Mouse (Mus musculus): Measurements from ENCODE around the gene Fut9. TPM values are rescaled to one million over a fixed set of nuclear protein-coding genes. Genes with fewer than 3 reads are reported as not detected.

The Fut9 gene
- polyA plus RNA-seq, 1 experiment from 2014 or later, result 2.6 TPM

- WGBS, result 68% methylated on average over 5 of the region's 5 CpGs
- Histone ChIP-seq H3K4me1 (peaks cover 11% of the 10 kb centered on the region), H3K9me3 (replicated peaks) (no peaks in the 10 kb centered on the region), H3K27ac (replicated peaks) (no peak overlapping the region), H3K4me3 (no peak overlapping the region), H3K36me3 (no peaks in the 10 kb centered on the region), H3K27me3 (ENCODE audit: low read depth, poor library complexity, severe bottlenecking) (no peaks in the 10 kb centered on the region)
- DNase-seq (ENCODE audit: low spot score), result no peak
Observed at GRCm38 (mm10) chr4:25628113-25628512, 171.9 kb downstream of the Fut9 start.

GRCm38 (mm10) chr4:25627467-25627866 is 172.6 kb downstream of the Fut9 start:
- WGBS, result 91% methylated on average over 9 of the region's 9 CpGs
- no peaks in the 10 kb centered on the region for H3K27me3 ChIP-seq (ENCODE audit: low read depth, poor library complexity, severe bottlenecking)
- no peak overlapping the region for H3K4me3 ChIP-seq
- peaks cover 11% of the 10 kb centered on the region for H3K4me1 ChIP-seq
- no peak for DNase-seq (ENCODE audit: low spot score)
- no peak overlapping the region for H3K27ac ChIP-seq (replicated peaks)
- no peaks in the 10 kb centered on the region for H3K36me3 ChIP-seq
- no peaks in the 10 kb centered on the region for H3K9me3 ChIP-seq (replicated peaks)

DNA sequence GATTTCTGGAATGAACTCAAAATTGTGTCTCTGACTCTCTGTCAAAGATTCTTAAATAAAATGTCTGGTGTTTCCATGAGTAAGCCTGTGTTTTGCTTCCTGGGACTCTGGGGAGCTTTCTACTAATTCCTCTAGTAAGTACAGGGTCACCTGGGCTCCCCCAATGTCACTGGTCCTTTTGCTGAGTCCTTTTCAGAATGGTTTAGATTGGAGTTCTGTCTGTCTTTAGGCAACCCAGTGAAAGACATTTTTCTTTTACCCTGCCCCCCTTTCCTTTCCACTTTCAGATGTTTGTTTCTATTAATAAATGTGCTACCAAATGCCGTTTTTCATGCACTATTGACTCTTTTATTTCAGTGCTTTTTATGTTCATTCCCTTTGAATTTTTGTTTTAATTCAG is 173.0 kb downstream of the Fut9 start:
- Histone ChIP-seq H3K27me3 (ENCODE audit: low read depth, poor library complexity, severe bottlenecking) (no peaks in the 10 kb centered on the region), H3K4me1 (peaks cover 11% of the 10 kb centered on the region), H3K27ac (replicated peaks) (no peak overlapping the region; the same call in 1 of the 2 replicates), H3K36me3 (no peaks in the 10 kb centered on the region), H3K4me3 (no peak overlapping the region), H3K9me3 (replicated peaks) (no peaks in the 10 kb centered on the region)
- no peak for DNase-seq (ENCODE audit: low spot score)
- WGBS, result 44% methylated on average over 1 of the region's 1 CpGs

- no peak for DNase-seq (ENCODE audit: low spot score)
- Histone ChIP-seq H3K4me3 (no peak overlapping the region), H3K36me3 (no peaks in the 10 kb centered on the region), H3K4me1 (peaks cover 11% of the 10 kb centered on the region), H3K27me3 (ENCODE audit: low read depth, poor library complexity, severe bottlenecking) (no peaks in the 10 kb centered on the region), H3K27ac (replicated peaks) (no peak overlapping the region), H3K9me3 (replicated peaks) (no peaks in the 10 kb centered on the region)
- 91% methylated on average over 2 of the region's 2 CpGs for WGBS
Observed at GRCm38 (mm10) chr4:25623176-25623575, 176.9 kb downstream of the Fut9 start.

DNA sequence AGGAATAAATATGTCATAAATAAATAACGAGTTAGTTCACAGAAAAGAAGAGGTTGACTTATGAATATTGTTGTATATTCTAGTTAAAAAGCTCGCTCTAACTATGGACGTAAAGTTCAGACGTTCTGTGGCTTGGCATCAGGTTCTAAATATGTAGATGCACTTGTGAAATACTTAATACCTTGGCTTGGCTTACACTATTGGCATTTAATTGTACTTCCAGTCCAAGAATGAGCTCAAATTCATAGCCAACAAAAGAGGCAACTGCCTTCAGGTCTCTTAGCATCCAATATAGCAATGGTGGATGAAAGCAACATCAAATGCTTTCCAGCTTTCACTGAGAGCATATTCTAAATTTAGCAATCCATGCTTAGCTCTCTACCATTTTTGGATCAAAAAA is 182.7 kb downstream of the Fut9 start:
- H3K4me3 ChIP-seq, result no peak overlapping the region
- no peaks in the 10 kb centered on the region for H3K4me1 ChIP-seq
- 86% methylated on average over 4 of the region's 4 CpGs for WGBS
- H3K9me3 ChIP-seq (replicated peaks), result no peaks in the 10 kb centered on the region
- no peak for DNase-seq (ENCODE audit: low spot score)
- H3K36me3 ChIP-seq, result no peaks in the 10 kb centered on the region
- no peak overlapping the region for H3K27ac ChIP-seq (replicated peaks)
- no peaks in the 10 kb centered on the region for H3K27me3 ChIP-seq (ENCODE audit: low read depth, poor library complexity, severe bottlenecking)

DNA sequence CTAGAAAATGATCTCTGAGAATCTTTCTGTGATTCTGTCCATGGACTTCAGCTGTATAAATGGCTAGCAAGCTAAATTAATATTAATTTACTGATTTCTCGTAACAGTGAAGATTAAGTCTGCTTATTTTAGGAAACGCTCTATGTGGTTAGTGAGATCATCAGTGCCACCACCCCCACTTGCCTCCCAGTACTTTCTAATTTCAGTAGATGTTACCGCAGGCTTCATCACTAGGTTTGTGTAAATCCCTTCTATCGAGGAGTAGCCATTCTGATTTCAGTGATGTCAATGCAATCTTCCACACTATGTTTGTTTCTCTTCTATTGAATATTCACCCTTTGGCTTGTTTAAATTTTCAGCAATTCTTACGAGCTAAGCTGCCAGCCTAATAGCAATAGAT is 186.6 kb downstream of the Fut9 start:
- no peaks in the 10 kb centered on the region for H3K9me3 ChIP-seq (replicated peaks)
- DNase-seq (ENCODE audit: low spot score), result no peak
- H3K4me3 ChIP-seq, result no peak overlapping the region
- no peaks in the 10 kb centered on the region for H3K36me3 ChIP-seq
- no peaks in the 10 kb centered on the region for H3K27me3 ChIP-seq (ENCODE audit: low read depth, poor library complexity, severe bottlenecking)
- H3K27ac ChIP-seq (replicated peaks), result no peak overlapping the region
- 91% methylated on average over 5 of the region's 5 CpGs for WGBS
- no peaks in the 10 kb centered on the region for H3K4me1 ChIP-seq

GRCm38 (mm10) chr4:25610481-25610880 is 189.6 kb downstream of the Fut9 start:
- Histone ChIP-seq H3K27me3 (ENCODE audit: low read depth, poor library complexity, severe bottlenecking) (no peaks in the 10 kb centered on the region), H3K4me3 (no peak overlapping the region), H3K36me3 (no peaks in the 10 kb centered on the region), H3K9me3 (replicated peaks) (no peaks in the 10 kb centered on the region), H3K27ac (replicated peaks) (no peak overlapping the region), H3K4me1 (no peaks in the 10 kb centered on the region)
- DNase-seq (ENCODE audit: low spot score), result no peak
- 82% methylated on average over 2 of the region's 2 CpGs for WGBS

DNA sequence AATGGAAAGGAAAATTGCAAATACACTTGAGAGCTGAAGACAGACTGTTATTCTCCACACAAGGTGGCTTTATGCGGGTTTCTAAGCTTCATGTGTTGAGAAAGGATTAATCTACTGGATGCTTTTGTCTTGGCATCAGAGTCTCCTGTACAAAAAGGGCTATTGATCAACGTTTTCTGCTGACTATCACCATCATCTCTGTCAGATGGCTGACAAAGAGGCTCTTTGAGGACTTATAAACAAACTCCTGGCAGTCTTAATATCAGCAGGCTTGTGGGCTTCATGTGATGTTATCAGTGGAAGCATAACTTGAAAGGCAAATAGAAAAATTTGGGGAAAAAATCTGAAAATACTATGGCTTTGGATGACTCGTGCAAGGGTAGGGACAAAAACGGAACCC is 206.8 kb downstream of the Fut9 start:
- no peaks in the 10 kb centered on the region for H3K4me1 ChIP-seq
- no peaks in the 10 kb centered on the region; the same call in 1 of the 2 replicates for H3K9me3 ChIP-seq (replicated peaks)
- no peak overlapping the region for H3K4me3 ChIP-seq
- no peak overlapping the region for H3K27ac ChIP-seq (replicated peaks)
- DNase-seq (ENCODE audit: low spot score), result no peak
- no peaks in the 10 kb centered on the region for H3K36me3 ChIP-seq
- WGBS, result 81% methylated on average over 4 of the region's 4 CpGs
- no peaks in the 10 kb centered on the region for H3K27me3 ChIP-seq (ENCODE audit: low read depth, poor library complexity, severe bottlenecking)
